15 mouse cellular contexts compared by ENCODE assay signal in the genomic region with DNA sequence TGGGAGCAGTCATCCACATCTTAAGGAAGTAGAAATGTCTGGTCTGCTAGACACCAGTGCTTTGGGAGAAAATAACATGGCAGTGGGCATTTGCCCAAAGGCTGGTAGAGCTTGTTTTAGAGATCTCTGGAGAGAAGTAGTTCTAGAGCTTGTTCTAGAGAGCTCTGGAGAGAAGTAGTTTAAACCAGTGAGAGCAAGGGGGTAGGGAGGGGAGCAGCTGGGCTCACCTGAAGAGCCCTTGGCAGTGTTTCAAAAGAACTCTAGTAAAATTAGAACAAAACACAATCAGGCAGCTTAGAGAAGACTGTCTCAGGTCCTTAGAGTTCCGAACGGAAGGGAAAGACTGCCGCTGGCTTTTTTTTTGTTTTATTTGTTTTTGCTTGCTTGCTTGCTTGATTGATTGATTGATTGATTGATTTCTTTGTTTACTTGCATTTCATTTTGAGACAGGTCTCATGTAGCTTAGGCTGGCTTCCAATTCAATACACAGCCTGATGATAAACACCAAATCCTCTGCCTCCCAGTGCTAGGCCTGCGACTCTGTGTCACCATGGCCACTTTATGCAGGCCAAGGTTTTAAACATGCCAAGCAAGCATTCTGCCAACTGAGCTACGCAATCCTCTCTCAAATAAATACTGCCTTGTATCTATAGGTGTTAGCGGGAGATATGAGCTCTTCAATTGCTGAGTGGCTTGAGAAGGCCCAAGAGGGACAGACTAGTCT.
"Had no signal": no experiment of that assay in that cellular context is flagged by ENCODE, and none has a peak within 500 bp of the region (broad histone marks: within the 10 kb centered on the region; RNA-seq: fewer than 3 reads in every experiment).

No protein-coding gene starts in this region.

- H3K27ac ChIP-seq: liver, embryonic 14.5 days; macrophage; midbrain, embryonic 13.5 days; midbrain, embryonic 15.5 days; neural tube, embryonic 12.5 days; stomach, embryonic 15.5 days; stomach, postnatal 0 days had no signal

- H3K9ac ChIP-seq: liver, embryonic 14.5 days; lung, embryonic 14.5 days; midbrain, embryonic 13.5 days; midbrain, embryonic 15.5 days; neural tube, embryonic 12.5 days; stomach, embryonic 15.5 days had no signal

- DNase-seq: lung, embryonic 14.5 days; lung, postnatal 14 days; right cerebral cortex, postnatal 14 days; thymus, adult 2 months; thymus, postnatal 25 days; thymus, postnatal 4 days had no signal

- H3K36me3 ChIP-seq: midbrain, embryonic 13.5 days; midbrain, embryonic 15.5 days; neural tube, embryonic 12.5 days; stomach, embryonic 15.5 days had no signal

- H3K4me3 ChIP-seq: megakaryocyte, embryonic 14.5 days; midbrain, embryonic 13.5 days; midbrain, embryonic 15.5 days; neural tube, embryonic 12.5 days; stomach, embryonic 15.5 days had no signal

- H3K4me2 ChIP-seq: lung, embryonic 14.5 days; midbrain, embryonic 11.5 days; midbrain, embryonic 13.5 days; midbrain, embryonic 15.5 days; neural tube, embryonic 12.5 days; stomach, embryonic 15.5 days had no signal

- H3K27me3 ChIP-seq: megakaryocyte, embryonic 14.5 days; midbrain, embryonic 13.5 days; midbrain, embryonic 15.5 days; neural tube, embryonic 12.5 days; stomach, embryonic 15.5 days had no signal

- ATAC-seq: midbrain, embryonic 13.5 days; midbrain, embryonic 15.5 days had no signal

- H3K9me3 ChIP-seq: megakaryocyte, embryonic 14.5 days; midbrain, embryonic 13.5 days; midbrain, embryonic 15.5 days; neural tube, embryonic 12.5 days; stomach, embryonic 15.5 days had no signal

- H3K4me1 ChIP-seq: midbrain, embryonic 13.5 days; midbrain, embryonic 15.5 days; neural tube, embryonic 12.5 days; stomach, embryonic 15.5 days had no signal
